Mouse (Mus musculus): ENCODE results near the gene Acap1. TPM values are rescaled to one million over a fixed set of nuclear protein-coding genes. Genes with fewer than 3 reads are reported as not detected.
A peak's percentile ranks its signal among the peaks of the same experiment; 100 is the strongest.
"Not testable (repeated sequence)": the region's sequence is repeated elsewhere in the genome, so short reads cannot be mapped to it uniquely, and the experiment has no call there.

Gene Acap1
- polyA plus RNA-seq, 1 experiment from 2014 or later = 0.60 TPM

DNA sequence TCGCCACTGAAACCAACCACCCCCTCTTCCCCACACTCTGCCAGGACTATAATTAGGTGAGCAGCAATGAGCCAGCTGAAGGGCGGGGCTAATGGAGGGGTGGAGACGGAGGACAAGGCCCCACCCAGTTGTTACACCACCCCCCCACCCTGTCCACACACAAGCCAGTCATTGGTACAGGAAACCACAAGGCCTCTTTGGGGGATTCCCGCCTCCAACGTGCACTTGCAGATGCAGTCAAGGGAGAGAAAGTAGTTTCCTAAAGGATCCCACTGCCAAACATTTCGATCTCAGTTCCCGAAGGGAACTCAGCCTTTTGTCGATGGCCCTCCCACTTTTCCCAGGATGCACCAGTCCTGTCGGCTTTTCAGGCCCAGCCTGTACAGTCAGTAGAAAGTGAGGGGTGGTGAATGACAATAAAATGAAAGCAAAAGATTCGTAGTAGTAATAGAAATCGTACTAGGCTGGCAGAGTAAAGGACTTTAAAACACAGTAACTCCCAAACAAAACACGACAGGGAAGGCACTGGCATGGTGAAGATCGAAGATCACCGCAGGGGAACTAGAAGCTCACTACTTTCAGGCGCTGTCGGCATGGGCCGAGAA lies 24.4 kb upstream of the Acap1 start:
- Histone ChIP-seq H3K27me3 (ENCODE audit: control insufficient read depth, insufficient read depth, low read length) (no peaks in the 10 kb centered on the region), H3K9me3 (replicated peaks; ENCODE audit: control insufficient read depth, low read length) (no peaks in the 10 kb centered on the region), H3K9ac (replicated peaks; ENCODE audit: low read length) (peak overlapping the region; percentile 96), H3K27ac (replicated peaks; ENCODE audit: low read depth, low read length) (peak overlapping the region; percentile 89), H3K4me3 (ENCODE audit: low read depth, low read length) (peak overlapping the region; percentile 97), H3K36me3 (replicated peaks; ENCODE audit: control insufficient read depth, insufficient read depth, low read depth, low read length) (peaks cover 22% of the 10 kb centered on the region), H3K4me2 (ENCODE audit: low read depth, low read length) (peak overlapping the region; percentile 82), H3K4me1 (ENCODE audit: control insufficient read depth, insufficient read depth, low read length) (peaks cover 11% of the 10 kb centered on the region)
- DNase-seq (ENCODE audit: low spot score) (peak; percentile 75), ATAC-seq (replicated peaks; ENCODE audit: insufficient number of reproducible peaks, low FRiP score, low TSS enrichment, low read depth) (no peak)
- WGBS = 1% methylated on average over 17 of the region's 17 CpGs

DNA sequence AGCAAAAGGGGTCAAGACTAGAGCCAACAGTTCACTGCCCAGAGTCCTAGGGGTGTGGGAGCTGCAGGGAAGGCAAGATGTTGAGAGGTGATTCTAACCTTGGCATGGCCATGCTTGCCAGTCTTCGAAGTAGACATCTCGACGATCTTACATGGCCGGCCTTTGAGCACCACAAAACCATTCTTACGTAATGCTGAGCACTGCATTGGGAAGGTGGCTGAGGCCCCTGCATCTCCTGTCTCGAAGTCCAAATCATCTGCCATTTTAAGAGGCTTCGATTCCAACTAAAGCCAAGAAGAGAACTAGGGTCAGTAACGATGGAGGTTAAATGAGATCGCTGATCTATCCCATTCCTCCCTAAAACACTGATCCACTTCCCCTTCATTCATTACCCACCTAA lies 23.7 kb upstream of the Acap1 start:
- DNase-seq (ENCODE audit: low spot score) (no peak), ATAC-seq (replicated peaks; ENCODE audit: insufficient number of reproducible peaks, low FRiP score, low TSS enrichment, low read depth) (no peak)
- H3K9ac ChIP-seq (replicated peaks; ENCODE audit: low read length) = peak overlapping the region; percentile 11; the same call in 1 of the 2 replicates
- H3K27me3 ChIP-seq (ENCODE audit: control insufficient read depth, insufficient read depth, low read length) = no peaks in the 10 kb centered on the region
- peak overlapping the region; percentile 82 for H3K4me2 ChIP-seq (ENCODE audit: low read depth, low read length)
- WGBS = 84% methylated on average over 9 of the region's 9 CpGs
- no peak overlapping the region for H3K27ac ChIP-seq (replicated peaks; ENCODE audit: low read depth, low read length)
- peaks cover 22% of the 10 kb centered on the region for H3K36me3 ChIP-seq (replicated peaks; ENCODE audit: control insufficient read depth, insufficient read depth, low read depth, low read length)
- H3K4me3 ChIP-seq (ENCODE audit: low read depth, low read length) = peak overlapping the region; percentile 97
- H3K9me3 ChIP-seq (replicated peaks; ENCODE audit: control insufficient read depth, low read length) = no peaks in the 10 kb centered on the region
- H3K4me1 ChIP-seq (ENCODE audit: control insufficient read depth, insufficient read depth, low read length) = peaks cover 12% of the 10 kb centered on the region

DNA sequence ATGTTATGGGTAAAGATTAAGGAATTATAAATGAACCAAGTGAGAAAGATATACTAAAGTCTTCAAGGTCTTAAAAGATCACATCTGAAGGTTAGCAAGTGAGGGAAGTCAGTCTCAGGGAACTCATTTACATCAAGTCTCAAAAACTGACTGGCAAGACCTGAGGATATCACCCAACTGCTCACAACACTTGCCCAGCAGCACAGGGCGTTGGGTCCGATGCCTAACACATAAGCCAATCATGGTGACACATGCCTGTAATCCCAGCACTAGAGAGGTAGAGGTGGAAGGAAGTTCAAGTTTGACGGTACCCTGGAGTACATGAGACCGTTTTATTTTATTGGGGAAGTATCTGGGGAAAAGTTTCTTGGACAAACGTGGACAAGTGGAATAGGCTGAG lies 22.8 kb upstream of the Acap1 start:
- H3K4me1 ChIP-seq (ENCODE audit: control insufficient read depth, insufficient read depth, low read length) = peaks cover 12% of the 10 kb centered on the region
- H3K36me3 ChIP-seq (replicated peaks; ENCODE audit: control insufficient read depth, insufficient read depth, low read depth, low read length) = peaks cover 22% of the 10 kb centered on the region
- H3K4me2 ChIP-seq (ENCODE audit: low read depth, low read length) = no peak overlapping the region
- WGBS = 85% methylated on average over 5 of the region's 5 CpGs
- no peak overlapping the region for H3K4me3 ChIP-seq (ENCODE audit: low read depth, low read length)
- H3K9me3 ChIP-seq (replicated peaks; ENCODE audit: control insufficient read depth, low read length) = no peaks in the 10 kb centered on the region
- no peak for DNase-seq (ENCODE audit: low spot score)
- no peak overlapping the region for H3K27ac ChIP-seq (replicated peaks; ENCODE audit: low read depth, low read length)
- no peaks in the 10 kb centered on the region for H3K27me3 ChIP-seq (ENCODE audit: control insufficient read depth, insufficient read depth, low read length)
- ATAC-seq (replicated peaks; ENCODE audit: insufficient number of reproducible peaks, low FRiP score, low TSS enrichment, low read depth) = no peak
- no peak overlapping the region for H3K9ac ChIP-seq (replicated peaks; ENCODE audit: low read length)

DNA sequence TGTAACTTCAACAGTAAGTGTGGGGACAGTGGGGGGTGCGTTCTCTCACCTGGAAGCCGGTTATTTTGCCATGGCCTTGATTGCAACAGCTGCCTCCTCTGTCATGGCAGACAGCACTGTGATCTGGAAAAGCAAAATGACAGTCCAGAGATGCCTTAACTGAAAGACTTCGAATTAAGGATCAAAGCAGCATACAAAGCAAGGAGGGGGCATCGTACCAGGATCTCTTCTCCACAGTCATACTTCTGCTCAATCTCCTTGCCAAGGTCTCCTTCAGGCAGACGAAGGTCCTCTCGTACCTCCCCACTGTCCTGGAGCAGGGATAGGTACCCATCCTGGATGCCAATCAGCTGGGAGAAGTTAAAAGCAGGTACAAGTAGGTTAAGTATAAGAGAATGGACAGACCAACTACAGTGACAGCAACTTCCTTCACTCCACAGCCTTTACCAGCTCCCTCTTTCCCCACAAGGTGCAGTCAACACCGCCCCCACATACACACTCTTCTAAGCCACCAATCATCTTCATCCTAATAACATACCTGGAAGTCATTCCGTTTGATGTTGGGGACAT lies 22.1 kb upstream of the Acap1 start:
- ATAC-seq (replicated peaks; ENCODE audit: insufficient number of reproducible peaks, low FRiP score, low TSS enrichment, low read depth) (no peak), DNase-seq (ENCODE audit: low spot score) (no peak)
- Histone ChIP-seq H3K27ac (replicated peaks; ENCODE audit: low read depth, low read length) (no peak overlapping the region), H3K4me3 (ENCODE audit: low read depth, low read length) (no peak overlapping the region), H3K9me3 (replicated peaks; ENCODE audit: control insufficient read depth, low read length) (no peaks in the 10 kb centered on the region), H3K4me1 (ENCODE audit: control insufficient read depth, insufficient read depth, low read length) (peaks cover 12% of the 10 kb centered on the region), H3K27me3 (ENCODE audit: control insufficient read depth, insufficient read depth, low read length) (no peaks in the 10 kb centered on the region), H3K9ac (replicated peaks; ENCODE audit: low read length) (no peak overlapping the region), H3K36me3 (replicated peaks; ENCODE audit: control insufficient read depth, insufficient read depth, low read depth, low read length) (peaks cover 22% of the 10 kb centered on the region), H3K4me2 (ENCODE audit: low read depth, low read length) (no peak overlapping the region)
- 83% methylated on average over 8 of the region's 8 CpGs for WGBS

DNA sequence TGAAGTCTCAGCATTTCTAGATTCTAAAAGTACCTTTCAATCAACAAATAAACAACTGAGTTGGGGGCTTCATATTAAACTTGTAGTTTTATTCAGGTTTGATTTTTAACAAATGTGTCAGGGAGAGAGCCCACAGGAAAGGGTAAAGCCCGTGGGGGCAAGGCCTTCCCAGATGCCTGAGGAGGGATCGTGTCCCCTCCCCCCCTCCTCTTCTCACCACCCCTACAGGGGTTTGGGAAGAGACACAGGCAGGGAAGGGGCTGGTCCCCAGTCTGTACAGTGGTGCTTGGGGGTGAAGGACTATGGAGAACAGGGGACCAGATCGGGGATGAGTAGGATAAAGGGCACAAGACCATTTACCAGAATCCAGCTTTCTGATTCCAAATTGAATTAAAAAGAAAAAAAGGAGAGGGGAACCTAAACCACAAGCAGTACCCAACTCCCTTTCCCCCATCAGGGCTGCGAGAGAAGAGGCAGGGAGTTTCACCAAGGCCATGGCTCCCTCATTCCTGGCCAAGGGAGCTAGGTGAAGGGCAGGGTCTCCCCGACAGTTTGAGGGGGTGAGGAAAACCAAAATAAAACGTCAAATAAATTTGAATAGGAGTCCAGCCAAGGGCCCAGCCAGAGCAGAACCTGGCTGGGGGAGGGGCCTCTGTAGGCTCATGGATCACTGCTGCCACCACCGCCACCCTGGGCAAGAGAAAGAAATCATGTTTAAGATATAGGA lies 21.5 kb upstream of the Acap1 start:
- Histone ChIP-seq H3K4me1 (ENCODE audit: control insufficient read depth, insufficient read depth, low read length) (peaks cover 12% of the 10 kb centered on the region), H3K36me3 (replicated peaks; ENCODE audit: control insufficient read depth, insufficient read depth, low read depth, low read length) (peaks cover 26% of the 10 kb centered on the region)
- H3K27me3 ChIP-seq (ENCODE audit: control insufficient read depth, insufficient read depth, low read length); H3K4me3 ChIP-seq (ENCODE audit: low read depth, low read length); ATAC-seq (replicated peaks; ENCODE audit: insufficient number of reproducible peaks, low FRiP score, low TSS enrichment, low read depth); H3K9me3 ChIP-seq (replicated peaks; ENCODE audit: control insufficient read depth, low read length); H3K4me2 ChIP-seq (ENCODE audit: low read depth, low read length); DNase-seq (ENCODE audit: low spot score); H3K27ac ChIP-seq (replicated peaks; ENCODE audit: low read depth, low read length); H3K9ac ChIP-seq (replicated peaks; ENCODE audit: low read length): not testable (repeated sequence)
- 71% methylated on average over 7 of the region's 7 CpGs for WGBS

DNA sequence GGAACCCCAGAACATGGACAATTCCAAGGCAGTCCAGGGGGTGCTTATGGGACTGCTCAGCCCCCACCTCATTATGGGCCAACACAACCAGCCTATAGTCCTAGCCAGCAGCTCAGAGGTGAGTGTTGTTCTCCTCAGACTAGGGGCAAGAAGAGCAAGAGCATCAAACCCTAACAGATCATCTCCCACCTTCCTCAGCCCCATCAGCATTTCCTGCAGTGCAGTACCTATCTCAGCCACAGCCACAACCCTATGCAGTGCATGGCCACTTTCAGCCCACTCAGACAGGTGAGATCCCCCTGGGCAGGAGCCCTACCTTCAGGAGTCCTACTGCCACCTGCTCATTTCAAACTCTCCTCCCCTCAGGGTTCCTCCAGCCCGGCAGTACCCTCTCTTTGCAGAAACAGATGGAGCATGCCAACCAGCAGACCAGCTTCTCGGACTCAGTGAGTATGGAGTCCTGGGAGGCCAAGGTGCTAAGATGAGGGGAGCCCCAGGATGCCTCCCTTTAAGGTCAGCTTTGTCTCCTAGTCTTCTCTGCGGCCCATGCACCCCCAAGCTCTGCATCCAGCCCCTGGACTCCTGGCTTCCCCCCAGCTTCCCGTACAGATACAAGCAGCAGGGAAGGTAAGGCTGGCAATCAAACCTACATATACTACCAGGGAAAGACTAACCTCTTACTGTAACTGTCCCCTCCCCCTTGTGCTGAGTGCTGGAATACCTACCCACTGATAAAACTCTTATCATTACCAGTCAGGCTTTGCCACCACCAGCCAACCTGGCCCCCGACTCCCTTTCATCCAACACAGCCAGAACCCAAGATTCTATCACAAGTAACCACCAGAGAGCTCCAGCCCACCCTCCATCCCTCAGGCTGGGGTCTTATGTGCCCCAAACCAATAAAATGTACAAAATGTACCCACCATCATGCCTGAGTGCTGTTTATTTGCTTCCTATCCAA lies 20.6 kb upstream of the Acap1 start:
- no peak for DNase-seq (ENCODE audit: low spot score)
- Histone ChIP-seq H3K4me3 (ENCODE audit: low read depth, low read length) (0 out of 2 replicates have a peak overlapping the region, but pooled peaks have one; percentile 5), H3K4me2 (ENCODE audit: low read depth, low read length) (0 out of 2 replicates have a peak overlapping the region, but pooled peaks have one; percentile 1), H3K9me3 (replicated peaks; ENCODE audit: control insufficient read depth, low read length) (no peaks in the 10 kb centered on the region), H3K27ac (replicated peaks; ENCODE audit: low read depth, low read length) (no peak overlapping the region), H3K4me1 (ENCODE audit: control insufficient read depth, insufficient read depth, low read length) (peaks cover 12% of the 10 kb centered on the region), H3K27me3 (ENCODE audit: control insufficient read depth, insufficient read depth, low read length) (no peaks in the 10 kb centered on the region), H3K9ac (replicated peaks; ENCODE audit: low read length) (no peak overlapping the region; the same call in 1 of the 2 replicates), H3K36me3 (replicated peaks; ENCODE audit: control insufficient read depth, insufficient read depth, low read depth, low read length) (peaks cover 29% of the 10 kb centered on the region)
- ATAC-seq (replicated peaks; ENCODE audit: insufficient number of reproducible peaks, low FRiP score, low TSS enrichment, low read depth) = no peak
- 61% methylated on average over 5 of the region's 5 CpGs for WGBS

DNA sequence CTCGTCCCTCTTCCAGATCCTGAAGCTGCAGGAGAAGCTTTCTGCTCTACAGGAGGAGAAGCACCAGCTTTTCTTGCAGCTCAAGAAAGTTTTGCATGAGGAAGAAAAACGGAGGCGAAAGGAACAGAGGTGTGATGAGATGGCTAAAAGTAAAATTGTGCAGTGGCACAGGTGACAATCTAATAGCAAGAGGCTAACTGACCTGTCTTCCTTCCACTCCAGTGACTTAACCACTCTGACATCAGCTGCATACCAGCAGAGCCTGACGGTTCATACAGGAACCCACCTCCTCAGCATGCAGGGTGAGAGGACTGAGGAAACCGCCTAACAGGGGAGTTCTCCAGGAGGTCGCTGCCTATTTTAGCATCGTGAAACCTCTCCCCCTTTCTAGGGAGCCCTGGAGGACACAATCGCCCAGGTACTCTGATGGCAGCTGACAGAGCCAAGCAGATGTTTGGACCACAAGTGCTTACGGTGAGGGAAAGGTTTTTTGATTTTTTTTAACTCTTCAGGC lies 19.6 kb upstream of the Acap1 start:
- no peaks in the 10 kb centered on the region for H3K27me3 ChIP-seq (ENCODE audit: control insufficient read depth, insufficient read depth, low read length)
- WGBS = 34% methylated on average over 9 of the region's 9 CpGs
- peaks cover 35% of the 10 kb centered on the region for H3K36me3 ChIP-seq (replicated peaks; ENCODE audit: control insufficient read depth, insufficient read depth, low read depth, low read length)
- H3K4me1 ChIP-seq (ENCODE audit: control insufficient read depth, insufficient read depth, low read length) = peaks cover 12% of the 10 kb centered on the region
- H3K4me3 ChIP-seq (ENCODE audit: low read depth, low read length) = peak overlapping the region; percentile 86
- no peaks in the 10 kb centered on the region for H3K9me3 ChIP-seq (replicated peaks; ENCODE audit: control insufficient read depth, low read length)
- no peak for ATAC-seq (replicated peaks; ENCODE audit: insufficient number of reproducible peaks, low FRiP score, low TSS enrichment, low read depth)
- peak overlapping the region; percentile 91 for H3K9ac ChIP-seq (replicated peaks; ENCODE audit: low read length)
- no peak for DNase-seq (ENCODE audit: low spot score)
- peak overlapping the region; percentile 98 for H3K4me2 ChIP-seq (ENCODE audit: low read depth, low read length)
- peak overlapping the region; percentile 8; the same call in 1 of the 2 replicates for H3K27ac ChIP-seq (replicated peaks; ENCODE audit: low read depth, low read length)
